Mouse (Mus musculus) olfactory bulb, adult 2 months (tissue): ENCODE data around the gene Naa16.

Source experiments
- CTCF ChIP-seq: fragments of 200-500 bp; IDR thresholded peaks from 2 replicates; pipeline ENCODE4 v1.5.1; 2012; ENCODE audit warnings: low read depth, mild to moderate bottlenecking, low read length, moderate library complexity; ENCODE audit not compliant: insufficient read depth
- POLR2A ChIP-seq: fragments of 200-500 bp; IDR thresholded peaks from 2 replicates; pipeline ENCODE4 v1.6.1; 2012; ENCODE audit warnings: mild to moderate bottlenecking, low read depth, low read length, moderate library complexity; ENCODE audit not compliant: insufficient read depth

DNA sequence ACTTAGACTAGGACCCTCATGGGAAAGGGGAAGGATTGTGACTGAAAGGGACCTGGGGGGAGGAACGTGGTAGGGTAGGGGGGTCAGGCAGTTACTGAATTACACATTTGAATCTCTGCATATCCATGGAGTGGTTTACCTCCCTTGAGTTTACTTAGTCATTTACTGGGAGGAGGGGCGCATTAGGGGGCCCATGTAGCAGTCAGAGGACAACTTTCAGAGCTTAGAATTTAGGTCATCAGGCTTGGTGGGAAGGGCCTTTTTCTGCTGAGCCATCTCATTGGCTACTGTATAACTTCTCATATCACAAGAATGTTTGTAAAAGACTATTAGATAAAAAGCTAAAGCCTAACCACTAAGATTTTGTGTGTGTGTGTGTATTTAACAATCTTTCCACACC lies 20.1 kb upstream of the Naa16 start:
- no peak for TF ChIP-seq CTCF
- TF ChIP-seq POLR2A = no peak
